Mouse (Mus musculus) E14TG2a.4 (cell line): ENCODE measurements at regions not wholly inside any gene's neighbourhood (a gene's known extent, or its start where the extent isn't known, plus 50 kb on each side); places are given as distances from the start of the nearest gene placed in this dataset.

Experiments
- H3K27me3 ChIP-seq: 2 replicates; pipeline ENCODE4 v1.6.1; 2014; ENCODE audit warnings: low read length, control low read depth; ENCODE audit not compliant: insufficient read depth
- H3K36me3 ChIP-seq: 2 replicates; pipeline ENCODE4 v1.6.1; 2014; ENCODE audit warnings: low read length, control low read depth; ENCODE audit not compliant: insufficient read depth
- H3K4me1 ChIP-seq: replicated peaks from 2 replicates; pipeline ENCODE4 v1.6.1; 2014; ENCODE audit warnings: low read depth, low read length, control low read depth
- H3K4me3 ChIP-seq: replicated peaks from 2 replicates; pipeline ENCODE4 v1.5.1; 2014; ENCODE audit warnings: mild to moderate bottlenecking, low read length
- H3K9me3 ChIP-seq: 2 replicates; pipeline ENCODE4 v1.6.1; 2014; ENCODE audit warnings: low read length, control low read depth
- CTCF ChIP-seq: conservative IDR thresholded peaks from 2 replicates; pipeline ENCODE4 v1.5.1; 2014; ENCODE audit warnings: low read length
- NANOG ChIP-seq: IDR thresholded peaks from 2 replicates; pipeline ENCODE4 v1.6.1; 2014; ENCODE audit warnings: borderline replicate concordance, low read length, mixed read lengths
- POU5F1 ChIP-seq: IDR thresholded peaks from 2 replicates; pipeline ENCODE4 v1.6.1; 2014; ENCODE audit warnings: low read length, borderline replicate concordance

GRCm38 (mm10) chr6:117563159-117563558 lies 277.8 kb upstream of the Zfp637 start:
- Histone ChIP-seq H3K27me3 (no peaks in the 10 kb centered on the region), H3K4me1 (no peaks in the 10 kb centered on the region), H3K36me3 (no peaks in the 10 kb centered on the region), H3K4me3 (no peak overlapping the region), H3K9me3 (no peaks in the 10 kb centered on the region)
- no peak for TF ChIP-seq NANOG
- no peak for TF ChIP-seq POU5F1
- TF ChIP-seq CTCF = no peak

- H3K36me3 ChIP-seq = no peaks in the 10 kb centered on the region
- no peak for TF ChIP-seq POU5F1
- no peak for TF ChIP-seq CTCF
- no peak for TF ChIP-seq NANOG
- H3K4me3 ChIP-seq = no peak overlapping the region
- H3K9me3 ChIP-seq = no peaks in the 10 kb centered on the region
- H3K4me1 ChIP-seq = no peaks in the 10 kb centered on the region
- no peaks in the 10 kb centered on the region for H3K27me3 ChIP-seq
Observed at GRCm38 (mm10) chr6:117563704-117564103, 277.3 kb upstream of the Zfp637 start.

GRCm38 (mm10) chr6:117566786-117567185 lies 274.2 kb upstream of the Zfp637 start:
- no peaks in the 10 kb centered on the region for H3K9me3 ChIP-seq
- no peaks in the 10 kb centered on the region for H3K36me3 ChIP-seq
- TF ChIP-seq CTCF (no peak), POU5F1 (no peak), NANOG (no peak)
- H3K4me3 ChIP-seq = no peak overlapping the region
- 0 out of 2 replicates have a peak, but pooled peaks cover 7% of the 10 kb centered on the region for H3K4me1 ChIP-seq
- H3K27me3 ChIP-seq = no peaks in the 10 kb centered on the region

GRCm38 (mm10) chr6:117567691-117568090 lies 273.3 kb upstream of the Zfp637 start:
- Histone ChIP-seq H3K9me3 (no peaks in the 10 kb centered on the region), H3K4me1 (peaks cover 14% of the 10 kb centered on the region), H3K4me3 (no peak overlapping the region), H3K27me3 (no peaks in the 10 kb centered on the region), H3K36me3 (no peaks in the 10 kb centered on the region)
- TF ChIP-seq POU5F1 (no peak), NANOG (no peak), CTCF (no peak)

DNA sequence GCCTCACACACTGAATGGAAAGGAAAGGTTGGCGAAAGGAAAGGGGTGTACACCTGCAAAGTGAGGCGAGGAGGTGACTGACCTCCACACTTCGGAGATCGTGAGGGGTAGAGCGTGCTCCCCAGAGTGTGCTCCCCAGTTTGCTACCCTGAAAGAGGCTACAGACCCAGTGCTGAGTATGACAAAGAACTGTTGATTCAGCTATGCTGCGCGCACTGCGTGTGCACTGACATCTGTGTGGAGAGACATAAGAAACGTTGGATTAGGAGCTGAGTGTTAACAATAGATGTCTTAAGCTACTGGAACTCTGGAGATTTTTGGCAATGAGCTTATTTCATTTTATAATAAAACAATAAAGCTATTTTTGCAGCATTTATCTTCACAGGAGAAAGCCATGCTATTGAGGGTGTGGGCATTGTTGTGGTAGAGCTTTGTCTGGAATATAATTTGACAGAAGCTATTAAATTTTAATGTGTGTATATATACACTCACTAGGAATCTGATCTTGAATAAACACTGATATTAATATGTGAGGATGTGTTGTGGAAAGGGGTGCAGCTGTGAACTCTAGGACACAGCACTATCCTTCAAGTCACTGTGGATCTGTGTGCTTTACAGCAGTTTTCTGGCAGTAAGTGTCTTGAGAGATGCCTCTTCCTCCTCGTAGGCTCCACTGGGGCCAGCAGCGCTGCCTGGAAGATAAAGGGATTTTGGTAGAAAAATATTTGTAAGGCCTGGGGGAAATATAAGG lies 271.2 kb upstream of the Zfp637 start:
- Histone ChIP-seq H3K4me1 (peaks cover 14% of the 10 kb centered on the region), H3K9me3 (no peaks in the 10 kb centered on the region), H3K36me3 (no peaks in the 10 kb centered on the region), H3K4me3 (no peak overlapping the region), H3K27me3 (no peaks in the 10 kb centered on the region)
- TF ChIP-seq NANOG = no peak
- TF ChIP-seq CTCF = no peak
- TF ChIP-seq POU5F1 = no peak

- TF ChIP-seq POU5F1 (no peak), NANOG (peak; percentile 38; the same call in 1 of the 2 replicates), CTCF (no peak)
- no peaks in the 10 kb centered on the region for H3K27me3 ChIP-seq
- no peaks in the 10 kb centered on the region for H3K36me3 ChIP-seq
- H3K4me1 ChIP-seq = peaks cover 14% of the 10 kb centered on the region
- H3K9me3 ChIP-seq = no peaks in the 10 kb centered on the region
- H3K4me3 ChIP-seq = no peak overlapping the region
Observed at GRCm38 (mm10) chr6:117570346-117570745, 270.6 kb upstream of the Zfp637 start.

DNA sequence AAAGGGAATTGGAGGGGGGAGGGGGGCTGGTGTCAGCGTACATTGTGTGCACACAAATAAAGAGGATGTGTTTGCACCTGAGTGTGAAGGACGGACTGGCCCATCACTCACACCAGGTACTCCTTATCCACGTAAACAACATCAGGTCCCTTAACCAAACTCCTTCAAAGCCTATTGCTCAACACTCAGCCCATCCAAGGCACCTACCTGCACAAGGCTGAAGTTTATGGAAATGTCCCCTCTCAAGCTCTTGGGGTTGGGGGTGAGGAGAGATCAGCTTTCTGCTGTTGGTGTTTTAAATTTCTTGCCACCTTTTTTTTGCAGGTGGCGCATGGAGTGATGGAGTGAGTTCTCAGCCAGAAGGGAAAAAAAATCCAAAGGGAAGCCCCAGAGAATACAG lies 270.2 kb upstream of the Zfp637 start:
- Histone ChIP-seq H3K36me3 (no peaks in the 10 kb centered on the region), H3K4me1 (peaks cover 14% of the 10 kb centered on the region), H3K27me3 (no peaks in the 10 kb centered on the region), H3K4me3 (no peak overlapping the region), H3K9me3 (no peaks in the 10 kb centered on the region)
- no peak for TF ChIP-seq CTCF
- TF ChIP-seq NANOG = no peak
- TF ChIP-seq POU5F1 = no peak

DNA sequence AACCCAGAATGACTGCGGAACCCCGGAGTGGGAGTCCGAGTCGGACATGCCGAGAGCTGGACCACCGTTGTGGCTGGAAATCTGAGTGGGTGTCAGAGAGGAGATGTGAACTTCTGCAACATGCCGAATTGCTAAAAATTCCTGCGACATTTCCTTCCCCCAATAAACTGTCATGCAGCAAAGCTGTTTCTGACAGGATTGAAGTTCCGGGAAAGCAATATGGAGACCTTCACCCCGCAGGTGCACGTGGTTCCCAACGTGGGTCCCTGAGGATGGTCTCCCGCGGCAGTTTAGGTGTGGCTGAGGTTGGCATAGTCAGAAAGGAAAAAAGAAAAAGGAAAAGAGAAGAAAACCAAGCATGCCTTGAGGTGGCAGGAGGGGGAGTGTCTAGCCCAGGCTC lies 269.0 kb upstream of the Zfp637 start:
- TF ChIP-seq POU5F1 (no peak), NANOG (no peak)
- Histone ChIP-seq H3K4me3 (no peak overlapping the region), H3K9me3 (no peaks in the 10 kb centered on the region), H3K4me1 (peaks cover 14% of the 10 kb centered on the region), H3K36me3 (no peaks in the 10 kb centered on the region), H3K27me3 (no peaks in the 10 kb centered on the region)

- no peaks in the 10 kb centered on the region for H3K9me3 ChIP-seq
- peaks cover 14% of the 10 kb centered on the region for H3K4me1 ChIP-seq
- no peaks in the 10 kb centered on the region for H3K36me3 ChIP-seq
- no peaks in the 10 kb centered on the region for H3K27me3 ChIP-seq
- no peak overlapping the region for H3K4me3 ChIP-seq
- TF ChIP-seq CTCF = no peak
- TF ChIP-seq POU5F1 = no peak
- TF ChIP-seq NANOG = no peak
Observed at GRCm38 (mm10) chr6:117573371-117573770, 267.6 kb upstream of the Zfp637 start.
